ENCODE assay signal across 8 mouse cellular contexts in the genomic region with DNA sequence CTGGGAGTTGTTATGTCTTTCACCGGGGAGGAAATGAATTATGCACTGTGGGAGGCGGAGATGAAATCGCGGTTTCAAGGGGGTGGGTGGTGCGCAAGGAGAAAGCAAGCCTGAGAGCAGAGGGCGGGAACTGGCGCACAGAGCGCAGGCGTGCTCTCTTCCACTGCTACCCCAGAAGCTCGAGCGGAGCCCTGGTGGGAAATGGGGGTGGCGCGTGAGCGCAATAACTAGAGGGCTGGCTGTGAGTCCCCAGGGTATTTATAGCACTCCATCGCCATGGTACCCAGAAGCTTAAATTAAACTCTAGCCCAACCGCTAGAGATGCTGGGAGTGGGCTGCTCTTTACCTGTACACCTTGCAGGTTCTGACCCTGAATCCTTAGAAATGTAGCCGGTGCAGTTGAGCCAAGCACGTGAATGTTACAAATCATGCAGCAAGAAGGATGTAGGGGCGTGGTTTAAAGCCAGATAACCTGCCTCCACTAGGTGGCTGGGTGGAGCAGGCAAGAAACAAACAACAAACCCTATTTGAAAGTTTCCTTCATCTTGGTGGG. TPM values are rescaled to one million over a fixed set of nuclear protein-coding genes. Genes with fewer than 3 reads are reported as not detected.
A peak's percentile ranks its signal among the peaks of the same experiment; 100 is the strongest.
DNase-seq lines count a peak whose midpoint lies in the region; ATAC-seq lines count a peak whose summit lies in the region.

No protein-coding gene starts in this region.

- H3K4me2 ChIP-seq in embryonic facial prominence, embryonic 11.5 days (ENCODE audit: low read depth, low read length) = peak overlapping the region; percentile 48
- peak overlapping the region; percentile 55 for H3K4me2 ChIP-seq in hindbrain, embryonic 13.5 days
- H3K4me2 ChIP-seq in lung, embryonic 16.5 days (ENCODE audit: low read depth, low read length) = peak overlapping the region; percentile 49

- no peak overlapping the region for H3K27ac ChIP-seq in embryonic facial prominence, embryonic 11.5 days (replicated peaks; ENCODE audit: low read depth, low read length)
- peak overlapping the region; percentile 64 for H3K27ac ChIP-seq in hindbrain, embryonic 13.5 days
- no peak overlapping the region for H3K27ac ChIP-seq in lung, embryonic 16.5 days (ENCODE audit: low read length)

- H3K4me3 ChIP-seq in embryonic facial prominence, embryonic 11.5 days (ENCODE audit: low read depth, low read length) = peak overlapping the region; percentile 11; the same call in 1 of the 2 replicates
- H3K4me3 ChIP-seq in hindbrain, embryonic 13.5 days = peak overlapping the region; percentile 32
- peak overlapping the region; percentile 30 for H3K4me3 ChIP-seq in lung, embryonic 16.5 days (ENCODE audit: low read length)

- DNase-seq in urinary bladder, postnatal 14 days (ENCODE audit: low spot score) = peak; percentile 50
- no peak for DNase-seq in urinary bladder, postnatal 4 days (ENCODE audit: low spot score in 2 of 2)
- DNase-seq in embryonic facial prominence, embryonic 11.5 days (ENCODE audit: low spot score) = peak; percentile 53
- peak; percentile 61 to 73 for DNase-seq in layer of hippocampus, postnatal 10 days (ENCODE audit: low spot score in 2 of 2)
- DNase-seq in right cerebral cortex, postnatal 10 days (ENCODE audit: low spot score in 2 of 2) = peak; percentile 94 to 95
- no peak for DNase-seq in gastrocnemius, postnatal 36 days

- H3K27me3 ChIP-seq in embryonic facial prominence, embryonic 11.5 days (ENCODE audit: control insufficient read depth, insufficient read depth, low read length) = no peaks in the 10 kb centered on the region
- H3K27me3 ChIP-seq in hindbrain, embryonic 13.5 days = peaks cover 13% of the 10 kb centered on the region
- peaks cover 7% of the 10 kb centered on the region; the same call in 1 of the 2 replicates for H3K27me3 ChIP-seq in lung, embryonic 16.5 days (ENCODE audit: control insufficient read depth, insufficient read depth, low read depth, low read length)

- peak; percentile 76 for ATAC-seq in embryonic facial prominence, embryonic 11.5 days (replicated peaks; ENCODE audit: insufficient number of reproducible peaks, low FRiP score, low TSS enrichment, low read depth)
- ATAC-seq in hindbrain, embryonic 13.5 days (ENCODE audit: low FRiP score) = peak; percentile 81
- ATAC-seq in lung, embryonic 16.5 days (ENCODE audit: low read depth) = peak; percentile 83

- no peaks in the 10 kb centered on the region for H3K4me1 ChIP-seq in embryonic facial prominence, embryonic 11.5 days (ENCODE audit: control insufficient read depth, insufficient read depth, low read length)
- peaks cover 9% of the 10 kb centered on the region for H3K4me1 ChIP-seq in hindbrain, embryonic 13.5 days (replicated peaks)
- H3K4me1 ChIP-seq in lung, embryonic 16.5 days (replicated peaks; ENCODE audit: control insufficient read depth, insufficient read depth, low read length) = peaks cover 8% of the 10 kb centered on the region; the same call in 1 of the 2 replicates

- H3K9ac ChIP-seq in embryonic facial prominence, embryonic 11.5 days (replicated peaks; ENCODE audit: low read length) = peak overlapping the region; percentile 18; the same call in 1 of the 2 replicates
- H3K9ac ChIP-seq in hindbrain, embryonic 13.5 days = peak overlapping the region; percentile 14; the same call in 1 of the 2 replicates
- no peak overlapping the region for H3K9ac ChIP-seq in lung, embryonic 16.5 days (ENCODE audit: low read length)

- intact Hi-C loops in gastrocnemius, postnatal 36 days (cut with DNase I) = no loop called here

- H3K36me3 ChIP-seq in embryonic facial prominence, embryonic 11.5 days (replicated peaks; ENCODE audit: control insufficient read depth, insufficient read depth, low read depth, low read length) = no peaks in the 10 kb centered on the region
- H3K36me3 ChIP-seq in hindbrain, embryonic 13.5 days = no peaks in the 10 kb centered on the region
- H3K36me3 ChIP-seq in lung, embryonic 16.5 days (ENCODE audit: control insufficient read depth, insufficient read depth, low read length) = no peaks in the 10 kb centered on the region

- WGBS in embryonic facial prominence, embryonic 11.5 days = 1% methylated on average over 19 of the region's 19 CpGs
- WGBS in hindbrain, embryonic 13.5 days = under 1% methylated on average over 19 of the region's 19 CpGs
- 1% methylated on average over 19 of the region's 19 CpGs for WGBS in lung, embryonic 16.5 days

- H3K9me3 ChIP-seq in embryonic facial prominence, embryonic 11.5 days (replicated peaks; ENCODE audit: control insufficient read depth, low read length) = no peaks in the 10 kb centered on the region
- no peaks in the 10 kb centered on the region for H3K9me3 ChIP-seq in hindbrain, embryonic 13.5 days
- H3K9me3 ChIP-seq in lung, embryonic 16.5 days (ENCODE audit: control insufficient read depth, low read length) = no peaks in the 10 kb centered on the region

RNA-seq across cellular contexts. Expression of gene Wwc1, which starts 5.6 kb away (rescaled TPM):
- 3.9 and 4.8 TPM in 2 replicates for polyA plus RNA-seq in embryonic facial prominence, embryonic 11.5 days (2014; fragmentation: Nextera tagmentation; extraction: Ambion mirVana)
- polyA plus RNA-seq in hindbrain, embryonic 13.5 days (2015; fragmentation: Nextera tagmentation; extraction: Ambion mirVana) = 6.7 and 7.1 TPM in 2 replicates
- 100 to 1,000 TPM; 104 to 133 TPM for total RNA-seq in layer of hippocampus, postnatal 10 days (2021)
- 7.8 and 9.9 TPM in 2 replicates for polyA plus RNA-seq in lung, embryonic 16.5 days (2015; fragmentation: Nextera tagmentation; extraction: Ambion mirVana)
- total RNA-seq in gastrocnemius, postnatal 36 days (2021) = under 1 TPM in 1 of 2 experiments, not detected in 1; 0.31 TPM

Comparison
In these comparisons a context has a peak if more than half of its experiments do, and no peak if none do; other contexts are left out.
1. DNase-seq: peak in urinary bladder, postnatal 14 days (single experiment), embryonic facial prominence, embryonic 11.5 days (single experiment), layer of hippocampus, postnatal 10 days (2 of 2) and right cerebral cortex, postnatal 10 days (2 of 2); none in urinary bladder, postnatal 4 days (0 of 2) and gastrocnemius, postnatal 36 days (0 of 2).
2. Peak in every context shown above with its lines, with median percentiles within 50 percentile points of each other: ATAC-seq, H3K4me2 ChIP-seq and H3K4me3 ChIP-seq.